Mouse (Mus musculus) olfactory bulb, adult 2 months (tissue): ENCODE measurements around the gene Ankrd44.

Experiments
- CTCF ChIP-seq: fragments of 200-500 bp; IDR thresholded peaks from 2 replicates; pipeline ENCODE4 v1.5.1; 2012; ENCODE audit warnings: low read depth, mild to moderate bottlenecking, low read length, moderate library complexity; ENCODE audit not compliant: insufficient read depth
- POLR2A ChIP-seq: fragments of 200-500 bp; IDR thresholded peaks from 2 replicates; pipeline ENCODE4 v1.6.1; 2012; ENCODE audit warnings: mild to moderate bottlenecking, low read depth, low read length, moderate library complexity; ENCODE audit not compliant: insufficient read depth

DNA sequence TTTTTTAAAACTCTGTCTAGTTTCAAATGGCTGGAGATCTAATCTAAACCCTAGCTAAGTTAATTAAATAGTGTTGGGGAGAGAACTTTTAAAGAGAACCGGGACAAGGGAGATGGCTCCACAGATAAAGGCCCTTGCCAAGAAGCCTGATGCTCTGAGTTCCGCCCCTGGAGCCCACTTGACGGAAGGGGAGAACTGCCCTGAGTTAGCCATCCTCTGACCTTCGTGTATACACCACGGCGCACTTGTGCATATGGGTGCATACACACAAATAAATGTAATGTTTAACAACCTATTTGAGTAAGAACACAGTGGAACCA lies 87.7 kb downstream of the Ankrd44 start:
- no peak for TF ChIP-seq POLR2A
- no peak for TF ChIP-seq CTCF
